Mouse (Mus musculus): ENCODE data around the gene Slc29a3. TPM values are rescaled to one million over a fixed set of nuclear protein-coding genes. Genes with fewer than 3 reads are reported as not detected.

The Slc29a3 gene
- polyA plus RNA-seq, 1 experiment from 2014 or later: 9.6 TPM

GRCm38 (mm10) chr10:60790912-60791311 lies 38.3 kb upstream of the Slc29a3 start:
- H3K36me3 ChIP-seq (replicated peaks): no peaks in the 10 kb centered on the region
- peaks cover 29% of the 10 kb centered on the region for H3K4me1 ChIP-seq
- 91% methylated on average over 6 of the region's 6 CpGs for WGBS
- ATAC-seq (ENCODE audit: low FRiP score): no peak
- peaks cover 12% of the 10 kb centered on the region; the same call in 1 of the 2 replicates for H3K27me3 ChIP-seq
- H3K4me2 ChIP-seq: no peak overlapping the region
- H3K9ac ChIP-seq: no peak overlapping the region
- H3K9me3 ChIP-seq: no peaks in the 10 kb centered on the region
- H3K4me3 ChIP-seq (replicated peaks): no peak overlapping the region
- no peak overlapping the region for H3K27ac ChIP-seq

GRCm38 (mm10) chr10:60787303-60788074 lies 34.9 kb upstream of the Slc29a3 start:
- no peak for ATAC-seq (ENCODE audit: low FRiP score)

GRCm38 (mm10) chr10:60783608-60784007 lies 31.0 kb upstream of the Slc29a3 start:
- no peak overlapping the region for H3K4me2 ChIP-seq
- 0 out of 2 replicates have a peak, but pooled peaks cover 5% of the 10 kb centered on the region for H3K27me3 ChIP-seq
- H3K36me3 ChIP-seq (replicated peaks): no peaks in the 10 kb centered on the region
- peaks cover 2% of the 10 kb centered on the region; the same call in 1 of the 2 replicates for H3K4me1 ChIP-seq
- WGBS: 30% methylated on average over 2 of the region's 2 CpGs
- no peak overlapping the region for H3K4me3 ChIP-seq (replicated peaks)
- ATAC-seq (ENCODE audit: low FRiP score): no peak
- H3K9me3 ChIP-seq: no peaks in the 10 kb centered on the region
- 0 out of 2 replicates have a peak overlapping the region, but pooled peaks have one; percentile 13 for H3K27ac ChIP-seq
- no peak overlapping the region for H3K9ac ChIP-seq

More at GRCm38 (mm10) chr10:60787303-60788074, 34.9 kb upstream of the Slc29a3 start:
- Histone ChIP-seq H3K4me1 (peaks cover 4% of the 10 kb centered on the region; the same call in 1 of the 2 replicates), H3K27ac (no peak overlapping the region), H3K36me3 (replicated peaks) (no peaks in the 10 kb centered on the region), H3K4me3 (replicated peaks) (no peak overlapping the region), H3K27me3 (peaks cover 8% of the 10 kb centered on the region; the same call in 1 of the 2 replicates), H3K9me3 (no peaks in the 10 kb centered on the region), H3K9ac (no peak overlapping the region), H3K4me2 (no peak overlapping the region)
- WGBS: 76% methylated on average over 16 of the region's 16 CpGs

GRCm38 (mm10) chr10:60779628-60780027 lies 27.0 kb upstream of the Slc29a3 start:
- peak overlapping the region; percentile 22; the same call in 1 of the 2 replicates for H3K4me2 ChIP-seq
- ATAC-seq (ENCODE audit: low FRiP score): peak; percentile 64
- peaks cover 2% of the 10 kb centered on the region; the same call in 1 of the 2 replicates for H3K4me1 ChIP-seq
- H3K9me3 ChIP-seq: no peaks in the 10 kb centered on the region
- H3K27ac ChIP-seq: no peak overlapping the region
- WGBS: 10% methylated on average over 9 of the region's 9 CpGs
- no peak overlapping the region for H3K4me3 ChIP-seq (replicated peaks)
- 0 out of 2 replicates have a peak, but pooled peaks cover 5% of the 10 kb centered on the region for H3K27me3 ChIP-seq
- peaks cover 3% of the 10 kb centered on the region; the same call in 1 of the 2 replicates for H3K36me3 ChIP-seq (replicated peaks)
- no peak overlapping the region for H3K9ac ChIP-seq

GRCm38 (mm10) chr10:60778542-60778941 lies 25.9 kb upstream of the Slc29a3 start:
- H3K9ac ChIP-seq: no peak overlapping the region
- ATAC-seq (ENCODE audit: low FRiP score): peak; percentile 21; the same call in 1 of the 2 replicates
- no peak overlapping the region for H3K4me2 ChIP-seq
- H3K4me3 ChIP-seq (replicated peaks): no peak overlapping the region
- H3K4me1 ChIP-seq: peaks cover 2% of the 10 kb centered on the region; the same call in 1 of the 2 replicates
- peaks cover 8% of the 10 kb centered on the region for H3K36me3 ChIP-seq (replicated peaks)
- H3K9me3 ChIP-seq: no peaks in the 10 kb centered on the region
- 74% methylated on average over 12 of the region's 12 CpGs for WGBS
- no peak overlapping the region for H3K27ac ChIP-seq
- 0 out of 2 replicates have a peak, but pooled peaks cover 5% of the 10 kb centered on the region for H3K27me3 ChIP-seq

GRCm38 (mm10) chr10:60775473-60775872 lies 22.9 kb upstream of the Slc29a3 start:
- H3K27ac ChIP-seq: no peak overlapping the region
- H3K36me3 ChIP-seq (replicated peaks): peaks cover 8% of the 10 kb centered on the region
- no peak overlapping the region for H3K4me2 ChIP-seq
- no peaks in the 10 kb centered on the region for H3K27me3 ChIP-seq
- peaks cover 2% of the 10 kb centered on the region; the same call in 1 of the 2 replicates for H3K4me1 ChIP-seq
- no peak overlapping the region for H3K4me3 ChIP-seq (replicated peaks)
- no peak overlapping the region for H3K9ac ChIP-seq
- H3K9me3 ChIP-seq: no peaks in the 10 kb centered on the region
- no peak for ATAC-seq (ENCODE audit: low FRiP score)
- 85% methylated on average over 6 of the region's 6 CpGs for WGBS

- ATAC-seq (ENCODE audit: low FRiP score): no peak
- Histone ChIP-seq H3K27me3 (no peaks in the 10 kb centered on the region), H3K4me3 (replicated peaks) (no peak overlapping the region), H3K36me3 (replicated peaks) (peaks cover 8% of the 10 kb centered on the region), H3K9me3 (no peaks in the 10 kb centered on the region), H3K27ac (no peak overlapping the region), H3K9ac (no peak overlapping the region), H3K4me1 (no peaks in the 10 kb centered on the region), H3K4me2 (no peak overlapping the region)
- 97% methylated on average over 13 of the region's 13 CpGs for WGBS
Measured at GRCm38 (mm10) chr10:60774616-60775015, 22.0 kb upstream of the Slc29a3 start.

GRCm38 (mm10) chr10:60770855-60771254 lies 18.3 kb upstream of the Slc29a3 start:
- no peak overlapping the region for H3K27ac ChIP-seq
- H3K9me3 ChIP-seq: no peaks in the 10 kb centered on the region
- no peak overlapping the region for H3K4me2 ChIP-seq
- H3K9ac ChIP-seq: no peak overlapping the region
- no peaks in the 10 kb centered on the region for H3K4me1 ChIP-seq
- H3K4me3 ChIP-seq (replicated peaks): no peak overlapping the region
- peaks cover 12% of the 10 kb centered on the region for H3K36me3 ChIP-seq (replicated peaks)
- WGBS: 77% methylated on average over 4 of the region's 4 CpGs
- no peaks in the 10 kb centered on the region for H3K27me3 ChIP-seq
- no peak for ATAC-seq (ENCODE audit: low FRiP score)

- Histone ChIP-seq H3K27ac (no peak overlapping the region), H3K4me1 (no peaks in the 10 kb centered on the region), H3K9ac (no peak overlapping the region), H3K4me3 (replicated peaks) (no peak overlapping the region), H3K4me2 (no peak overlapping the region), H3K9me3 (no peaks in the 10 kb centered on the region), H3K36me3 (replicated peaks) (peaks cover 4% of the 10 kb centered on the region; the same call in 1 of the 2 replicates), H3K27me3 (no peaks in the 10 kb centered on the region)
- WGBS: 87% methylated on average over 7 of the region's 7 CpGs
- no peak for ATAC-seq (ENCODE audit: low FRiP score)
Measured at GRCm38 (mm10) chr10:60768614-60769013, 16.0 kb upstream of the Slc29a3 start.

- H3K27me3 ChIP-seq: no peaks in the 10 kb centered on the region
- H3K9me3 ChIP-seq: no peaks in the 10 kb centered on the region
- H3K4me3 ChIP-seq (replicated peaks): no peak overlapping the region
- 88% methylated on average over 7 of the region's 7 CpGs for WGBS
- no peak overlapping the region for H3K4me2 ChIP-seq
- peaks cover 4% of the 10 kb centered on the region; the same call in 1 of the 2 replicates for H3K36me3 ChIP-seq (replicated peaks)
- no peaks in the 10 kb centered on the region for H3K4me1 ChIP-seq
- H3K27ac ChIP-seq: no peak overlapping the region
- ATAC-seq (ENCODE audit: low FRiP score): no peak
- no peak overlapping the region for H3K9ac ChIP-seq
Measured at GRCm38 (mm10) chr10:60767400-60767799, 14.8 kb upstream of the Slc29a3 start.

GRCm38 (mm10) chr10:60762126-60762525 lies 9.5 kb upstream of the Slc29a3 start:
- WGBS: 85% methylated on average over 1 of the region's 1 CpGs
- 0 out of 2 replicates have a peak, but pooled peaks cover 3% of the 10 kb centered on the region for H3K27me3 ChIP-seq
- no peaks in the 10 kb centered on the region for H3K4me1 ChIP-seq
- H3K4me2 ChIP-seq: no peak overlapping the region
- H3K27ac ChIP-seq: no peak overlapping the region
- no peaks in the 10 kb centered on the region for H3K9me3 ChIP-seq
- no peak overlapping the region for H3K9ac ChIP-seq
- H3K36me3 ChIP-seq (replicated peaks): no peaks in the 10 kb centered on the region
- no peak overlapping the region for H3K4me3 ChIP-seq (replicated peaks)
- no peak for ATAC-seq (ENCODE audit: low FRiP score)

GRCm38 (mm10) chr10:60760377-60760776 lies 7.8 kb upstream of the Slc29a3 start:
- Histone ChIP-seq H3K9me3 (no peaks in the 10 kb centered on the region), H3K36me3 (replicated peaks) (no peaks in the 10 kb centered on the region), H3K9ac (no peak overlapping the region), H3K27me3 (0 out of 2 replicates have a peak, but pooled peaks cover 3% of the 10 kb centered on the region), H3K27ac (no peak overlapping the region), H3K4me1 (no peaks in the 10 kb centered on the region), H3K4me3 (replicated peaks) (no peak overlapping the region), H3K4me2 (no peak overlapping the region)
- WGBS: 8% methylated on average over 14 of the region's 14 CpGs
- peak; percentile 85 for ATAC-seq (ENCODE audit: low FRiP score)

All from forebrain, embryonic 12.5 days (tissue).